Mouse (Mus musculus): Measurements from ENCODE around the gene Ttll2.
"Not testable (repeated sequence)": the region's sequence is repeated elsewhere in the genome, so short reads cannot be mapped to it uniquely, and the experiment has no call there.

The Ttll2 gene

DNA sequence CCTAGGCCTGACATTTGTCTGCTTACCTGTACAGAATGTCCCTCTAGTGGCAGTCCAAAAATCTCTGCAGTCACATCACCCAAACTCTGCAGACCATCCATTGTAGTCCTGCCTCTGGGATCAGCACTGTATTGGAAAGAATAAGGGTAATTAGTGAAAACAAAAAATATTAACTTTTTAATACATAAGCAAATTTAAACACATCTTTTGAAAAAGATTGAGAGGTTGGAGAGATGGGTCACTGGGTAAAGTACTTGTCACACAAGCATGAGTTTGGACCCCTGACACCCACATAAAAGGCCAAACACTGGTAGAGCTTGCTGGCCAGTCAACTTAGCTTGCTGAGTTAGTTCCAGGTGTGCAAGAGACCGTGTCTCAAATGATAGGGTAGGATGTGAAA is at the start of gene Ttll2:
Ttll2 (minus strand) TSS at position 101 of the 400 bp plus-strand sequence.
- not testable (repeated sequence) for DNase-seq (ENCODE audit: low read depth)

DNA sequence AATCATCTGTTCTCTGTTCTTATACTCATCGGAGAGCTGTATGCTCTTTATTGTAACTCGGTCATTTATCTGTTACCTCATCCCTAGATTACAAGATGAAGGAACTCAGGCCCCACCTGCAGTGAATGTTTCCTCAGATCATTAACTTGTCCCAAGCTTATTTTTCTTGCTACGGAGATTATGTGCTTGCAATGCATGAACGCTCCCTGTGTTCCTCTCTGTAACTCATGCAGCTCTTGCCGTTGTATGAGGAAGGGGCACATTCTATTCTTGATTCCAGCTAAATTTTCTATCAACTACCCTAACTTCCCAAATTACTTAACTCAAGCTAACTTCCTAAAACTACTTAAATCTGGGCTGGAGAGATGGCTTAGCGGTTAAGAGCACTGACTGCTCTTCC is 47.3 kb upstream of the Ttll2 start:
- not testable (repeated sequence) for DNase-seq (ENCODE audit: low read depth)

DNA sequence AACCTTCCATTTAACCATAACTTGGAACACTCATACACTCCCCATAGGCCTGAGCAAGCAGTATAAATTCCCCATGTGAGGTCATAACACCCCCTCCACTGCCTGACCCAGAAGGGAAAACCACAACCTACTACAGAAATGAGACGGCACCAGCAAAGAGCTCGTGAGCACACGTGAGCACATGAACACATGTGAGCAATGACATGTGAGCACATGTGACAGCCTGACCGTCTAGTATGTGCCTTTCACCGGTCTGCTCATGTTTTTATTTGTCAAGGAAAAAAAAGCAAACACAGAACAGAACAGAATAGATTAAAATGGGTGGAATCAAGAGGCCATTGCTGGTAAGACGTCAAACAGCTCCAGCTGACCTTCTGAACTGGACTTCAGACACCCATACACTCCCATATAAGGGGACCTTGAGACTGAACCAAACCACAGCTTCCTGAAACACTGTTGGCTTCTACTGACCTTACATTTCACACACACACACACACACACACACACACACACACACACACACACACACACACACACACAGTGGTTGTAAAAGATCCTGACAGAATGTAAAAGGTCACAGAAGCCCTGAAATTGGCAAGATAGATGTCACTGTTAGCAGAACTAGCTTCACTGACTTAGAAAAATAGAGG is 45.8 kb upstream of the Ttll2 start:
- DNase-seq (ENCODE audit: low read depth): peak; percentile 41

DNA sequence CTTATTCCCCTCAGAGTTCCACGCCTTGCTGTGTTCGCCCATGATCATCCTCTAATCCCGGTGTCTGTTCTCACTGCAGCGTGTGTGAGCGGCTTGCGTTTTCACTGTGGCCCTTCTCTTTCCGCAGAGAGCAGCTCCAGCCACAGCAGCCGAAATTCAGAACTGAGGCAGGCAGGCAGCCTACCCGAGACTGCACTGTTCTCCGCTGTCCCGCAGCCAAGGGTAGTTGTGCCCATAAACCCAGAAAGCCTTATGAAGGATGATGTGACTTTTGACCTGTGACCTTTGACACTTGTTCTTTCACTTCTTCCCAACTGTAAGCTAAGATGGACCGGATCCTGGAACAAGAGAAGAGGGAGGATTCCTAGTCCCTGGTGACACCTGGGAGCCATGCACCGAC is 44.6 kb upstream of the Ttll2 start:
- not testable (repeated sequence) for DNase-seq (ENCODE audit: low read depth)

DNA sequence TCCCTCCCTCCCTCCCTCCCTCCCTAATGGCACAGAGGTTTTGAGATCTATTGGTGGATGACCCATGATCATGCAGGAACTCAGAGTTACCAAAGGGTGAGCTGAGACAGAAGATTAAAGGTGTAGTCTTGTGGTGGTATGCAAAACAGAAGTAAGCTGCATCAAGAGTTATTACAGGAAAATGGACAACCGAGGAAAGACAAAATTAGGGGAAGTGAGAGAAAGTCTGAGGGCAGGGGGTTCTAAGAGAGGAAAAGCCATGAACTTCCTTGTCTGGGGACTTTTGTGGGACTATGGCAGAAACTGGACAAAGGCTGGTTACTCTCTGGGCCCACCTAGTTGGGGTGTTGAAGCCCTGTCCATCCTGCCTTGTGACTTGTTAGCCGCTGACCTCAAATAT is 43.8 kb upstream of the Ttll2 start:
- not testable (repeated sequence) for DNase-seq (ENCODE audit: low read depth)

DNA sequence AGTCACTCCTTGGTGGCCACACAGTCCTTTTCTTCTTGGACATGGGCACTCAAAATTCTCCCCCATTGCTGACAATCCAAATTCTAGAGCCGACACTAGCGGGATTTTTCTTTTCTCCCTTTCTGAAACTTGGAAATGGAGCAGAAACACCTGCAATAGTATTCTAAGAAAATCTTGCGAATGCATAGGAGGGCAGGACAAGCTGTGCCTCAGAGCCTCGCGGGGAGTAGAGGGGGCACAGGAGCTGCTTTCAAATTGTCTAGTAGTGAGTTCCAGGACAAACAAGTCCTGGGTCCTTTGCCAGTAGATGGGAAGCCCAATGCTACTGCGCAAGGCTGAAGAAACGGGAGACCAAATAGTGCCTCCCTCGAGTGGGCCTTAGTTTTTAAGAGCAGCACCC is 43.2 kb upstream of the Ttll2 start:
- not testable (repeated sequence) for DNase-seq (ENCODE audit: low read depth)

DNA sequence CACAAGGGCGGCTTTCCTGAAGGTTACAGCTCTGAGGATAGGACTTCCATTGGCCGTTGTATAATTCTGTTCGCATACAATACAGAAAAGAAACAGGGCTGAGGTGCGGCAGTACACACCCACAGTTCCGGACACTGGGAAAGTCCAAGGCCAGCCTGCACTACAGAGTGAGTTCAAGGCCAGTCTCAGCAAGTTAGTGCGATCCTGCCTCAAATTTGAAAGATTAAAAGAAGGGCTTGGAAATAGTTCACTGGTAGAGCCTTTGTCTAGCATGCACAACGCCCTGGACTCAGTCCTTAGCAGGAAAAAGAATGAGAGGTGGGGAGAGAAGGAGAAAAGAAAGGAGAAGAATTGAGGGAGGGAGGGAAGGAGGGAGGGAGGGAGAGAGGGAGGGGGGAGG is 42.6 kb upstream of the Ttll2 start:
- DNase-seq (ENCODE audit: low read depth): not testable (repeated sequence)

DNA sequence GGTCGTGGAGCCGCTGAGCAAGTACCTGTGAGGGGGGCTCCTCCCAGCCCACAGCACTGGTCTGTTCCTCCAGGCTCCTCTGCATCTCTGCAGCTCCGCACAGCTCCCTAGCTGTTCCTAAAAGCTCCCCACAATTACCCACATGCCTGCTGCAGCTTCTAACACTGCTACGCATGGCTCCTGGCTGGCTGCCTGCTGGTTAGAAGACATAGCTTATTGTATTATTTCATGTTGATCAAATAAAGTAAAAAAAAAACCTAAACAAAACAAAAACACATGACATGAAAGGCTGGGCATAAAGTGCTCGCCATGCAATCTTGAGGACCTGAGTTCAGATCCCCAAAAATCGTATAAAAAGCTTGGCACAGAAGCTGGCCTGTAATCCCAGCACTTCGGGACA is 37.4 kb upstream of the Ttll2 start:
- DNase-seq (ENCODE audit: low read depth): not testable (repeated sequence)

DNA sequence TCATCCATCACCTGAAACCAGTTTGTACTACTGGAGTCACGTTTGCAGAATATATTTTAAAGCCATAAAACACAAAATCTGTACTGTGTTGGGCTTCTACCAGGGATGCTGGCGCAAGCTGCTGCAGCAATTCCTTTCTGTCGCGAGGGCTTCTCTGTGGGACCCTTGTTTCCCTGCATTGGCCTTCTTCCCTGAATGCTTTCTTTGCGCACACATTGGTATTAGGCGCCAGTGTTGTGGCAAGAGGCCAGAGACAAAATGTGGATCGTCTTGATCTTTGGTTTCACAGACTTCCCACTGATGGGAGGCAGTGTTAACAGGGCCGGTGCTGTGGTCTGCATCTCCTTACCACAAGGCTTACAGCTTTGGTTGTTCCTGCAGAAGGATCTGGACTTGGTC is 36.5 kb upstream of the Ttll2 start:
- DNase-seq (ENCODE audit: low read depth): not testable (repeated sequence)

DNA sequence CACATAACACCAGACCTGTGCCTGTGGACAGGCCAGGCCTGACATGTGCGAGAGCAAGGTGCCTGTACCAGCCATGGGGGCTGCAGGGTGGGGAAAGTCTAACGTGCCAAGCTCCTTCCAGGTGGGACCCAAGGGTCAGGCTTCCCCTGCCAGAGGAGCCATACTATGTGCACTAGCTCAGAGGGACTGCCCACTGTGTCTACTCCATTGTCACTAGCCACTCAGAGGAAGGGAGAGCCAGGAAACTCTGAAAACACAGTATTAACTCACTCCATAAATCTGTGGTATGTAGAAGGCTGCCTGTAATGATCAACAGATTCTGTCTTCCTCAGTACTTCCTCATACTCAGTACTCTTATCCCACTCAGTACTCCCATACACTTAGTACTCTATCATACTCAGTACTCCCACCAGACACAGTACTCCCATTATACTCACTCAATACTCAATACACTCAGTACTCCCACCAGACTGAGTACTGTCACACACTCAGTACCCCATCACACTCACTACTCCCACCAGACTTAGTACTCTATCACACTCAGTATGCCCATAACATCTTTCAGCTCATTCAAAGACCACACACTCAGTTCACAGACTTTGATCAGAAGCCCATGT is 36.0 kb upstream of the Ttll2 start:
- not testable (repeated sequence) for DNase-seq (ENCODE audit: low read depth)

DNA sequence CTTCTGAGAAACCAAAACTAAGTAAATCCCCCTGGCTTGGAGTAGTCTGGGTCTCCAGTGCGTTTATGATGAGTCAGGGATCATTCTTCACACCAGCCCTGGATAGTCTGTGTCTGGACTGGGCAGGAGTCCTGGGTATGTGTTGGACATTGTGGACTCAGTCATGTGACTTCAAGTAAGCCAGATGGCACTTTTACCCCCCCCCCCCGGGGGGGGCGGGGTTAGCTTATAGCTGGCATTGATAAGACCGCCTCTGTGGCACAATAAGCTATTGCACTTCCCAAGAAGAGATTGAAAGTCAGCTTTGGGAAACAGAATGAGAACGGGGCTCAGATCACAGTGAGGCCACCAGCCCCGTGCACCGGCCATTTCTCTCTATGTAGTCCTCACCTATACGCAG is 33.5 kb upstream of the Ttll2 start:
- DNase-seq (ENCODE audit: low read depth): not testable (repeated sequence)

DNA sequence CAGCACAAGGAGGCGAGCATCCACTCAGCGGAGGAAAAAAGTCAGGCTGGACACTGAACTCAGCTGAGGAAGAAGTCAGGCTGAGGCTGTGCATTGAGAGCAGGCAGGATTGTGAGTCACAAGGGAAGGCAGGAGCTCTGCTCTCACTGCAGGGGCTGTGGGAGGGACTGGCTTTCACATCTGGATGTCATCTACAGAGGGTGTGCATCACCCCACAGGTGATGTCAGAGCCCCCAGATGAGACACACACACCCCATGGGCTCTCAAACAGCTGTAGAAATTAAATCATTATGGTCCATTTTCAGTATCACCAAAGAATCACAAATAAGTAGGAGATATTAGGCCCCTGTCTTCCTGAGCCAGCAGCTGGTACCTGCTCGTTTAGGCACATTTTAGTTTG is 32.9 kb upstream of the Ttll2 start, which contains the start of gene Unc93a2:
Unc93a2 (minus strand) TSS at position 101 of the 400 bp plus-strand sequence.
- not testable (repeated sequence) for DNase-seq (ENCODE audit: low read depth)

DNA sequence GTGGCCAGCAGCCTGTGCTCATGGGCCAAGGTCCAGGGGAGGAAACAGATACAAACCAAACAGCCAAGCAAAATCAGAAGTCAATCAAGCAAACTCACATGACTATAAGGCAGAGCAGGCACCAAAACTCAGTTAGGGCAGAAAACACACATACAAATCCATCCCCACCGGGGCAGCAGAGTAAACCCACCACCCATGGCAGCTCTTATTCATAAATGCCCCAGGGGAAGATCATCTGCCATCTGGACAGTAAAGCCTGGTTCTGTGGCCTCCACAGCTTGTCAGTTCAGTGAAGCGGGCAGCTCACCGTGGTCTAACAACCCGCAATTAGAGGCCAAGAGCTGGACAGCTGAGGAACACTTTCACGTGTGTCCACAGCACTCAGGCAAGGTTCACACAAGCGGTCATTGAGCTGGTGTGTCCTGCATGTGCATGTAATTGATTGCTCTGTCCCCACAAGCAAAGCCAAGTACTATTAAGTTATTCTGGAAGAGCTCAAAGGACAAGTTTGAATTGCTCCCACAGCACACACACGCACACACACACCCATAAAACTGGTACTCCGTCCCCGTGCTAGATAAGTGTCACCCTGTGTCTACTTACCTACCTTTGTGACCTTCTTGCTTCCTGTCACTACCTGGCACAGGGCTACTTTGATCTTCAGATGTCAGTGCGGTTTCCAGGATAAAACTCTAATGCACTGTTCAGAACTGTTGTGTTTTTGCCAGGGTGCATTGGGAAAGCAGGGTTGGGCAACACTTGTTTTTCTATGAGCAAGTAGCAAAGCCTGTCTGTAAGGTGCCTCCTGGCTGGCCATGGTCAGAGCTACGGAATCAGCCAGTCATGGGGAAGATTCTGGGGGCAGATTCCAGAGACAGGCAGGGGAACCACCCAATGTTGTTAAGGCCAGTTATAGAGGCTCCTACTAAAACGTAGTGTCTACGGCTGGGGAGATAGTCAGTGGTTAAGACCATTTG is 31.0 kb upstream of the Ttll2 start:
- DNase-seq (ENCODE audit: low read depth): not testable (repeated sequence)

DNA sequence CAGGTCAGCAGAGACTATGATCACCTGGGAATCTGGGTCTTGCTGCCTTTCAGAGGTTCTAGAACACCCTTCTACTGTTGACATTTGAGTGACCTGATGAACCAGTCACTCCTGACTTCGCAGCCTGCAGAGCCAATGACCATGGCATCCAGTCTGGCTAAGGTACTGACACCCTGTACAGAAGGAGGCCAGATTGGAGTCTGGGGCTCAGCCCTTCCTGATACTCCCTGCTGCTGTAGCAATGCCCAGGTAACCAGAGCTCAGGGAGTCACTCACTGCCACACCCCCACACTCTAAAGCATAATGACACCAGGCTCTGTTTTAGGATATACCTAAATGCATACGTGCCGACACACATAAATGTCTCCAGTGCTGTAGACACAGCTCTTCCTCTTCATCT is 30.2 kb upstream of the Ttll2 start:
- not testable (repeated sequence) for DNase-seq (ENCODE audit: low read depth)

DNA sequence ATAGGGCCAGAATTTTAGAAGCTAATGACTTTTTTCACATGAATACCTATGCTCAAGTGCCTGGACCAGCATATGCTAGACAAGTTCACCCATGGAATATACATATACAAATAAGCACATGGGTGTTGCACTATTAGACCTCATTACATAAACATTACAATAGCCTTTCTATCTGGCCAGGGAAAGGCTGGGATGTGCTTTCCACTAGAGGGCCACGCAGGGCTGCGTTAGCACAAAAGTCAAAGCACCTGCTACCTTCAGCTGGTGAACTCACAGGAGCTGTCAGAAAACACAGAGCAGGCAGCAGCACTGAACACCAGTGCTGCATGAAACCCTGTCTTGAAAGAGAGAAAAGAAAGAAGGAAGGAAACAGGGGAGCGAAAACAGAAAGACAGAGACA is 25.4 kb upstream of the Ttll2 start:
- not testable (repeated sequence) for DNase-seq (ENCODE audit: low read depth)

DNA sequence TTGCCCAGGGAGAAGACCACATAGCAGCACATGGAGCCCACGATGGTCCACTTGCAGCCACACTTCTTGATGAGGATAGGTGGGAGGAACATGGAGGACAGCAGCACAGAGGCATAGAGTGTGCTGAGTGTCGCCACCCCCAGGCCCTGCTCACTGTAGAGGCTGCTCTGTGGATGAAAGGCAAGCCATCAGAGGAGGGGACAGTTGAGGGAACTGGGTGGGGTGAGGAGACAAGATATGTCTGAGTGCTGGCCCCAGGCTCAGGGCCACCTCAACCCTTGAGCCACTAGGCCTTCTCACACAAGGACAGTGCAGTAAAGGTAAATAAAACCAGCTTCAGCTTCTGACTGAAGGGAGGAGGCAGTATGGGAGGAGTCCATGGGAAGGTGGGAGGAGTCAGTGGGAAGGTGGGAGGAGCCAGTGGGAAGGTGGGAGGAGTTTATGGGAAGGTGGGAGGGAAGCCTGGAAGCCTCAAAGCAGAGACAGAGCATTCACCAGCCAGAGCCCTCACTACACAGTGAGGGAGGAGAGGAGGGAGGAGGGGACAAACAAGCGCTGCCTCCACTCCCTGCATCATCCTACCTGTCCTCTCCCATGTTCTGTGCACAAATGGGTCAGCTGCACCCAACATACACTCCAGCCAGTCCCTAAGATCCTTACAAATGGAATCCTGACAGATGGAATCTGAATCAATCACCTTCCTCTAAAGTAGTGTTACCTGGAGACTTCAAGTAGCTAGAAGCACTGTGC is 24.6 kb upstream of the Ttll2 start:
- not testable (repeated sequence) for DNase-seq (ENCODE audit: low read depth)

DNA sequence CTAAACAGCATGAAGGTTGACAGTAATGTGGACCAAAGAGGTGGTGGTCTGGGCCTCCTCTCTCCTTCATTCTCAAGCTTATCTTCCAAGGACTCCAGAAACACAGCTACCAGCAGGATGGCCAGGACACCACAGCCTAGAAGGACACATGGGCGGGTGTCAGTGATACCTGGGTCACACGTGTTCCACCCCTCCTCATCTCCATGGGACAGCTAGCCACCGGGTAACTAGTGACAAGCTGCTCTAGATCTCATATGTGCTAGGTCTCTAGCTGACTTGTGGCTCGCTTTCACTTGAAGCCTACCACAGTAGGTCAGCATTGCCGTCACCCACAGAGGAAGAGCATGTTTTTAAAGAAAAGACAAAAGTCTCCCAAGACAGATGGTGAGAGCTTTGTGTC is 19.4 kb upstream of the Ttll2 start, which contains the start of gene Gm49630:
Gm49630 (minus strand) TSS at position 101 of the 400 bp plus-strand sequence.
- not testable (repeated sequence) for DNase-seq (ENCODE audit: low read depth)

DNA sequence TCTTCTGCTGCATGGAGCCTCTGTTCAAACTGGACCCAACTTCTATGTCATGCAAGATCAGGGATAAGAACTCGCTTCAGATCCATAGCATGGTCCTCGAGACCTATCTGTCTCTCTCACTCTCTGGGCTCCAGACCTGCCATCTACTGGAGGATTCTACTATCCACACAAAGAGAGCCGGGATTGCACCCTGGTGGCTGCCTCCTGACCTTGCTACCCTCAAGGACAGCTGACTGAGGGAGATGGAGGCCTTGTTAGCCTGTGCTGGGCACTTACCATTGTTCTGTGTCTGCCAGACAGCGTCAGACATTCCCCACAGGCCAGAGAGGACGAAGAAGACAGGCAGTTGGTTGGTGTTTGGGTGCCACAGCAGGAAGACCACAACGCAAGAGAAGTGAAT is 16.9 kb upstream of the Ttll2 start:
- not testable (repeated sequence) for DNase-seq (ENCODE audit: low read depth)

DNA sequence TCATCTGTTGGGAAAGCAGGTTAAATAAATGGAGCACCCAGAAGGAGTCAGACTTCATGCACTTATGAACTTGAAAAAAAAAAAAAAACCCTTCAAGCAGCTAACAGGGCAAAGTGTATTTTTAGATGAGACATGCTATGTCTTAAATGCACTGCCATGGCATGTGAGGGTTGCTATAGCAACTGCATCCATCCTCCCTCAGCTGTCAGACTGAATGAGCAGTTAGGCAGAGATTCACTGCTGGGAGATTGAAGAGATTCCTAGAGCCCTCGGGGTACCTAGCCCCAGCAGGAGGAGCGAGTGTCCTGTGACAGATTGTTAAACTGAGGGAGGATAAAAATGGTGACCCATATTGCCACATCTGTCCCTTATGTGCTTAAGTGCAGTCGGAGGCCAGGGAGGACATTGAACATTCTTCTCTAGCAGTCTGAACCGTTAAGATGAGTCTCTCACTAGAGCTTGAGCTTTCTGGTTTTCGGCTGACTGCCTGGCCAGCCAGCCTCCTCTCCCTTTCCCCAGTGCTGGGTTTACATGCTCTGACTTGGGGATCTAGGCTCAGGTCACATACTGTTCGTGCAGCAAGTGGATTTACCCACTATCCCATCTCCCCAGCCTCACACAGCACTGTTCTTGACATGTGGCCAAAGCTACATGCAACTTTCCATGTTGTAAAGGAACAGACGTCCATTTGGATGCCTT is 14.3 kb upstream of the Ttll2 start:
- not testable (repeated sequence) for DNase-seq (ENCODE audit: low read depth)

DNA sequence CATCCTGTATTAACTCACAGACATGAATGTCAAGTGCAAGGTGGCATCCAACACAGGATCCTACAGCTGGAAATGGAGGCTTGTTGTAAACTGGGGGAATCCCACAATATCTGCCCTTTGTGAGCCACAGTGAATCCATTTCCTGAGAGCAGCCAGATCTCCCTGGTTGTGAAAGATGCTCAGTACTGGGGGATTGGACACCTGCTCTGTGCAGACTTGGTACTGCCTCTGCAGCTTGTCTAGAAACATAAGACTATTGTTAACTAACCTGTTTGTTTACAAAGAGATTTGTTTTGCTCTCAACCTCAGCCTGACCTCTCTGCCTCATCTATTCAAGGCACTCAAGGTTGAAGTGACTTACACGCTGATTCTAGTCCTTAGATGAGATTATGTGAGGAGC is 13.8 kb upstream of the Ttll2 start:
- DNase-seq (ENCODE audit: low read depth): not testable (repeated sequence)

DNA sequence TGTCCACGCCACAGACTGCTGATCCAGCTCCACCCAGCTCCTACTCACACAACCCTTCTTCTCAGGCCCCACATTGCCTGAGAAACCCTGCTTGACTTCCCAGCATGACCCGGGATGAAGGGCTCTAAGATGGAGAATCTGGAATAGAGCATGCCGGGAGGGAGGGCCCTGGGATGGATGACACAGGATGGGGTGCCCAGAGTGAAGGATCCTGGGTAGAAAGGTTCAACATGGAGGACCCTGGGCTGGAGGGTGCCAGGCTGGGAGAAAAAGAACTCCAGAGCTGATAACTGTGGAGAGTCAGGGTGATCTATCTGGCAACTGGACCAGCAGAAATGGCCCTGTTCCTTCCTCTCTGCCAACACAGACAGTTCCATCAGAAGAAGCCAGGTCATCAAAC is 13.1 kb upstream of the Ttll2 start:
- DNase-seq (ENCODE audit: low read depth): not testable (repeated sequence)
